Mouse (Mus musculus): ENCODE measurements around the gene Olfr615.
"Not testable (repeated sequence)": the region's sequence is repeated elsewhere in the genome, so short reads cannot be mapped to it uniquely, and the experiment has no call there.

The Olfr615 gene

DNA sequence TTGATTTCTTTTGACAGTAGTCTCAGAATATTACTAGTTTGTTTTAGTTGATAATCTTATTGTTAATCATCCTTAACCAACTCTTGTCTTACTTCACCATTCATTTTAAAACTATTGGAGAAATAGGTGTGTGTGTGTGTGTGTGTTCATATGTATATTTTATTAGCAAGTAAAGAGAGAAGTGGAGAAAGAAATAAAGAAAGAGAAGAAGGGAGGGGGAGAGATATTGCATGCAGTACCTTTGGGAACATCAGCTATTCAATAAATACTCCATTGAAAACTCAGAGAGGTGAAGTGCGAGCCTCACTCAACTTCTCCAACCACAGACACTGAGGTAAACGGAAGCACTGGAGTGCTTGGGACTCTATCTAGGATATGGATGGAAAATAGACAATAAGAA lies at the start of gene Olfr615:
Gene Olfr615, plus strand, starts transcription at position 301 of the 400 bp plus-strand sequence.
- no peak for DNase-seq (ENCODE audit: low read depth, low spot score)

DNA sequence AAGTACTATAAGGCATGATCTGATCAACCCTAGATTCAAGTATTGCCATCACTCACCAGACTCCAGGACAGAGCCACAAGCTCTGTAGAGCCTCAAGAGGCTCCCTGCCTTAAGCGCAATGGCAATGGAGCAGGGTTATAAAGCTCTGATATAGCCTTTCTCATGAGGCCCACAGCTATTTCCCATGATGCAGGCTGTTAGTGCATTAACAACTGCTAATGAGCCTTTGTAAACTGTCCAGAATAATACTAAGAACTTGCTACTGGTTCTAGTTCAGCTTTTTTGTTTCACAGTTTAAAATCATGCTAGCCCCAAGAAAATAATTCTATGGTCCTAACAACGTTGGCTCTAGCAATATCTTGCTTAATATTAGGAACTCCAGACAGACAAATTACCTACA lies 43.9 kb upstream of the Olfr615 start, which contains the start of gene Olfr610:
Gene Olfr610, minus strand, starts transcription at position 101 of the 400 bp plus-strand sequence.
- DNase-seq (ENCODE audit: low read depth, low spot score) = no peak

DNA sequence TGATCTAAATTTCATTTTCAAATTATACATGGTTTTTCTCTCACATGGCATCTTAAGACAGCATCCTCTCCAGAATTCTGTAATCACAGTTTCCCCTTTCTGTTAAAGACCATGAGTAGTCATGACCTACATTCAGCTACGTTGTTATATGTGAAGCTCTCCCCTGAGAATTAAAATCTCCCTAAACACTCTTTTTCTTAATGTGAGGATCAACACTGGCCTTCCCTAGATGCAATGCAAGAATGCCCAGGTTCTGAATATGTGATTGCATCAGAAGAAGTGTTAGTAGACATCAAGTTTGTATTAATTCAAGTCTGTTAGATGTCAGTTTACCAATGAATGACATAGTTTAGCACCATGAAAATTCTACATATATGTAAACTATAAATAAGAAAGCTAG lies 35.1 kb upstream of the Olfr615 start, which contains the start of gene Olfr611:
Gene Olfr611, minus strand, starts transcription at position 101 of the 400 bp plus-strand sequence.
- not testable (repeated sequence) for DNase-seq (ENCODE audit: low read depth, low spot score)

DNA sequence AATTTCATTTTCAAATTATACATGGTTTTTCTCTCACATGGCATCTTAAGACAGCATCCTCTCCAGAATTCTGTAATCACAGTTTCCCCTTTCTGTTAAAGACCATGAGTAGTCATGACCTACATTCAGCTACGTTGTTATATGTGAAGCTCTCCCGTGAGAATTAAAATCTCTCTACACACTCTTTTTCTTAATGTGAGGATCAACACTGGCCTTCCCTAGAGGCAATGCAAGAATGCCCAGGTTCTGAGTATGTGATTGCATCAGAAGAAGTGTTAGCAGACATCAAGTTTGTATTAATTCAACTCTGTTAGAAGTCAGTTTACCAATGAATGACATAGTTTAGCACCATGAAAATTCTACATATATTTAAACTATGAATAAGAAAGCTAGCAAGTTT lies 13.3 kb upstream of the Olfr615 start, which contains the start of gene Olfr612:
Gene Olfr612, minus strand, starts transcription at position 101 of the 400 bp plus-strand sequence.
- not testable (repeated sequence) for DNase-seq (ENCODE audit: low read depth, low spot score)

DNA sequence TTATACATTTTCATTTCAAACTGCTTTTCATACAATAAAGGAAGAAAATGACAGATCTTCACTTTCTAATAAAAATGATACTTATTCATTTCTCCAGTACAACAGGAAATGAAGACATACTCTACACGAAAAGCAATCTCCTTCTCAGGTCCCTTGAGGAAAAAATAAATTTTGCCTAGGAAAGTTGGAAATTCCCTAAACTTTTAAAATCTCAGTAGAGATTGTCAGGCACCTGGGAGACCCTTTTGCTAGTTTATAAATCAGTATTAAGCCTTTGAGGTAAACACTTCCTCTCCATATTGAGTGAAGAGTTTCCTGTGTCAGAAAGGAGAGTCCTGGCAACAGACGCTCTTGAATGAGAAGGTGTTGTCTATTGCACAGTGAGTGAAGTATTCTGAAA lies 8.1 kb upstream of the Olfr615 start, which contains the start of gene Olfr613:
Gene Olfr613, plus strand, starts transcription at position 301 of the 400 bp plus-strand sequence.
- no peak for DNase-seq (ENCODE audit: low read depth, low spot score)

DNA sequence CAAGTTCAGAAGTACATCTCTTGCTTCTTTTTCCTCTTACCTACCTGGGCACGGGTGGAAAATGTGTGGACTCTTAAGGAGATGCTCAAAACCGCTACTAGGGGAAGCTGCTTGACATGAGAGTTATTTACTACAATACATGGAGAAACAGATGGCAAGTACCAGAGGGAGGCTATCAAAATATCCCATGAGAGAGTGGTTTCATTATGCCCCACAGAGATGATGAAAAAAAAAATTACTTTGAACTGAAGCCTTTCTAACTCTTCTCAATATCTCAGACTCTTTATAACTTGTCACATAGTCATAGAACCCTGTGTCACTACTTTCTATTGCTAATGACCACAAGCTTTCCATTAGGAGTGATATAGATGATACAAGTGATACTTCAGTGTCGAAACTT lies 13.2 kb downstream of the Olfr615 start, which contains the start of gene Olfr616:
Gene Olfr616, minus strand, starts transcription at position 101 of the 400 bp plus-strand sequence.
- DNase-seq (ENCODE audit: low read depth, low spot score) = no peak

DNA sequence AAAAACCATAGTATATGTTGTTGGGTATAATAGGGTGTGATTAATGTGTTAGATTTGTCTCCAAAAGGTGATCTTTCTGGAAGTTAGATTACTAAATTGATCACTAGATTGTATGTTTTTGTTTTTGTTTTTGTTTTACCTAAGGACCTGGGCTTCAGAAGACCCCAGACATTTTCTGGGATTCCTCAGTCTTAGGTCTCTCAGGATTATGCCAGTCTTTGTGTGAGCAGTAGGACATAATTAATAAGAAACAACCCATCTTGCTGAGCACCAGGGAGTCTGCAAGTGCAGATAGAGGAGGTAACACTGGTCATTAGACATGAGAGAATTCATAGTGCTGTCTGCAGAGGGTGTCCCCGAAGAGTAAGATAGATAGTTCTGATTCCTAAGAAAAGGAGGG lies 16.9 kb downstream of the Olfr615 start, which contains the start of gene Olfr617:
Gene Olfr617, plus strand, starts transcription at position 301 of the 400 bp plus-strand sequence.
- no peak for DNase-seq (ENCODE audit: low read depth, low spot score)

DNA sequence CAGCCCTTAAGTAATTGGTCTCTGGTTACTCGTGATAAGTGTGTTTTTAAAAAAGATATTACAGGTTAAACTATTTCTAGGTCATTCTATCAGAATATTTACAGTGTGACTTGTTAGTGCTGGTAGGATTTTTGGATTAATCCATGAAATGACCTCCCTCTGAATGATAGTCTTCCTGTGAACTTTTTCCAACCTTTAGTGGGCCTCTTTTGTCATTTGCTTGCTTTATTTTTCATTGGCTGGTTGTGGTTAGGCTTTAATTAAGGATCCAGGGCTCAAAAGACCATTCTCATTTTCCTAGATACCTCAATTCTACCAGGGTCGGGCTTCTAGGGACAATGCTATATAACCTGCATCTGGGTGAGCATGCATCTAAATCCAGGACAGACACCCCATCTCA lies 33.9 kb downstream of the Olfr615 start, which contains the start of gene Olfr618:
Gene Olfr618, plus strand, starts transcription at position 301 of the 400 bp plus-strand sequence.
- no peak for DNase-seq (ENCODE audit: low read depth, low spot score)

DNA sequence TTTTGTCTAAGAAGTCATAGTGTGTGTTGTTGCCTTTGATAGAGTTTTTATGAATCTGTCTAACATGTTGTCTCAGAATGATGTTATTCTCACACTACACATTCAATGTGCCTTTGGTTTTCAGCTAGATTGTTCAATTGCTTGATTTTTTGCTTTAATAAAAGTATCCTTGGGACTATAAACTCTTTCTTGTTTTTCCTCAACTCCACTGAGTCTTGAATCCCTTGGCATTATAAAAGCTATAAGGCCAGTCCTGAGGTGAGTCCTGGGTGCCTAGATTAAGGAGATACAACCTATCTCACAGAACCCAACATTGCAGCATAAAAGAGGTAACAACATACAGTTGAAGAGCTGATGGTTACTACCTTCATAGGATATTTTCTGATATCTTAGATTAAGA lies 44.4 kb downstream of the Olfr615 start, which contains the start of gene Olfr619:
Gene Olfr619, plus strand, starts transcription at position 301 of the 400 bp plus-strand sequence.
- no peak for DNase-seq (ENCODE audit: low read depth, low spot score)

DNA sequence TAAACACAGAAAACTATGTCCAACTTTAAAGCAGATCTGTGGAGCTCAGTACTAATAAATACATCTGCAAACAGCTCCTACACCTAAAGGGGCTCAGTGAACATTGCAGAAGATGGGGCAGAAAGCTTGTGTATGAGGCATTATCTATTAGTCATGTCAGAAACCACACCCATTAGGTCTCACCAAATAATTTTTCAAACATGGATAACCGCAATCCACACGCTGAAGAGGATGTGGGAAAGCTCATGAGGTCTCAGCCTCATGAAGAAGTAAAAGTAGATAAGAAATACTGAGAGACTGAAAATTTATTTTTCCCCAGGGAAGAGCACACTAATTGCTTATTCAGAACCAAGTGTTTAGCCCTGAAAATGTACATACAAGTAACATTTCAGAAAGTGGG lies 51.5 kb downstream of the Olfr615 start:
- DNase-seq (ENCODE audit: low read depth, low spot score) = no peak

DNA sequence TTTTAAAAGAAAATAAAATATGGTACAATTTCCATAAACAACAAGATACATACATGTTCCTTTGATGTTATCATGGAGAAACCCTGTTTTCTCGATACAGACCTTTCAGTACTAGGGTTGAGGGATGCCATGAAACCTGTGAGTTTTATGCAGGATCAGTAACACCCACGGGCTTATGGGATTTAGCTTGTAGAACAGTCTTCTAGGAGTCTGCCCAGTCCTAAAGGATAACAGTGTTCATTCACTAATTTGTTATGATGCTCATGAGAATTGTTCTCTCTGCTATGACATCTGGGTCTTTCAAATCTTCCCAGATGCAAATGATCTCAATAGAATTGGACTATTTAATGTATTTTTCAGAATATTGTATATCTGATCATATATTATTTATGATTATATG lies 56.6 kb downstream of the Olfr615 start, which contains the start of gene Olfr620:
Gene Olfr620, minus strand, starts transcription at position 101 of the 400 bp plus-strand sequence.
- no peak for DNase-seq (ENCODE audit: low read depth, low spot score)

All from brain, embryonic 18.5 days (tissue).